Mouse (Mus musculus): ENCODE results near the gene Cd46.

DNA sequence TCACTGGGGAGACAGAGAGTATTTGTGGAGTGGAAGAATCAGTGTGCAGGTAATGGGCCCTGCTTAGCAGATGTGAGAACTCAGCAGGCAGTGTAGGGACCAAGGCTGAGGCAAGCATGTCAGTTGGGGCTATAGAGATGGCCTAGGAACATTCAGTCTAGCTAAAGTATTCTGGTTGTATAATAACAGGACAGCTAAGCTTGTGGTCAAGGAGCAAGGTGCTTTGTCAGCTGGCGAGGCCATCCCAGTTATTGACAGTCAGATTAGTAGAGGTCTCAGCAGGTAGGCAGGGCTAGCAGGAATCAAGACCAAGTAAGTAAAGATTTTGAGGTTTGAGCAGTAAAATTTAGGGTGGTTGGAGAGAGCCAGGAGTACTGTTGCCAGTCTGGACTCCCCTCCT, 93.7 kb downstream of the Cd46 start:
- TF ChIP-seq CTCF (IDR thresholded peaks at IDR 0.05; ENCODE audit: control insufficient read depth, insufficient read depth, insufficient read length) (no peak), MAX (IDR thresholded peaks at IDR 0.05) (no peak), MYOD1 (IDR thresholded peaks at IDR 0.05; ENCODE audit: control insufficient read depth, insufficient read length, low read depth) (no peak), MYOG (IDR thresholded peaks at IDR 0.05; ENCODE audit: control insufficient read depth, extremely low read depth, insufficient read length) (no peak), CEBPB (IDR thresholded peaks at IDR 0.05; ENCODE audit: low read depth) (no peak), USF1 (IDR thresholded peaks at IDR 0.05; ENCODE audit: low read depth) (no peak)

All from C2C12 (cell line).